Mouse (Mus musculus) cerebellum, adult 2 months (tissue): ENCODE measurements around the gene Traip. TPM values are rescaled to one million over a fixed set of nuclear protein-coding genes. Genes with fewer than 3 reads are reported as not detected.

Source experiments
- DNase-seq, 2 experiments: peaks; one replicate each; pipeline ENCODE4 v3.0.0; 2021
- H3K27ac ChIP-seq: fragments of 200-500 bp; 2 replicates; pipeline ENCODE4 v1.5.1; 2012; ENCODE audit warnings: low read length, control low read depth, inconsistent platforms; ENCODE audit not compliant: insufficient read depth
- H3K27me3 ChIP-seq: fragments of 200-500 bp; 2 replicates; pipeline ENCODE4 v1.6.1; 2012; ENCODE audit warnings: inconsistent platforms, mild to moderate bottlenecking, low read length, moderate library complexity; ENCODE audit not compliant: control insufficient read depth, insufficient read depth
- H3K4me1 ChIP-seq: fragments of 200-500 bp; 2 replicates; pipeline ENCODE4 v1.6.1; 2011; ENCODE audit warnings: low read length; ENCODE audit not compliant: control insufficient read depth, insufficient read depth
- H3K4me3 ChIP-seq: fragments of 200-500 bp; replicated peaks from 2 replicates; pipeline ENCODE3; 2011; ENCODE audit warnings: mild to moderate bottlenecking, low read depth, low read length, control low read depth; ENCODE audit not compliant: insufficient read depth
- CTCF ChIP-seq: fragments of 200-500 bp; IDR thresholded peaks from 2 replicates; pipeline ENCODE4 v1.5.1; 2011; ENCODE audit warnings: low read depth, mild to moderate bottlenecking, control low read depth, low read length, moderate library complexity, borderline replicate concordance; ENCODE audit not compliant: insufficient read depth
- POLR2A ChIP-seq: fragments of 200-500 bp; IDR thresholded peaks from 2 replicates; pipeline ENCODE4 v1.6.1; 2011; ENCODE audit warnings: low read length, control low read depth, borderline replicate concordance; ENCODE audit not compliant: insufficient read depth
- WGBS: fragments of 180-500 bp; shearing (Covaris S2); methylation state at CpG from one replicate; pipeline ENCODE4 v1.1.7; 2018; 5-methylcytosine and 5-hydroxymethylcytosine counted together
- polyA plus RNA-seq: library from polyadenylated mRNA; depleted of rRNA; stranded (reverse); fragments of >200 nt; gene quantifications from 2 replicates; pipeline ENCODE4 v1.2.3, GENCODE M21; 2012

The Traip gene
- polyA plus RNA-seq, 1 experiment = 1.5 TPM

- Histone ChIP-seq H3K27ac (no peak overlapping the region), H3K4me3 (no peak overlapping the region), H3K4me1 (no peaks in the 10 kb centered on the region), H3K27me3 (no peaks in the 10 kb centered on the region)
- TF ChIP-seq CTCF (no peak), POLR2A (no peak)
- 43% methylated on average over 18 of the region's 18 CpGs for WGBS
- DNase-seq = no peak
Observed at GRCm38 (mm10) chr9:107908410-107909158, 41.4 kb upstream of the Traip start.

DNA sequence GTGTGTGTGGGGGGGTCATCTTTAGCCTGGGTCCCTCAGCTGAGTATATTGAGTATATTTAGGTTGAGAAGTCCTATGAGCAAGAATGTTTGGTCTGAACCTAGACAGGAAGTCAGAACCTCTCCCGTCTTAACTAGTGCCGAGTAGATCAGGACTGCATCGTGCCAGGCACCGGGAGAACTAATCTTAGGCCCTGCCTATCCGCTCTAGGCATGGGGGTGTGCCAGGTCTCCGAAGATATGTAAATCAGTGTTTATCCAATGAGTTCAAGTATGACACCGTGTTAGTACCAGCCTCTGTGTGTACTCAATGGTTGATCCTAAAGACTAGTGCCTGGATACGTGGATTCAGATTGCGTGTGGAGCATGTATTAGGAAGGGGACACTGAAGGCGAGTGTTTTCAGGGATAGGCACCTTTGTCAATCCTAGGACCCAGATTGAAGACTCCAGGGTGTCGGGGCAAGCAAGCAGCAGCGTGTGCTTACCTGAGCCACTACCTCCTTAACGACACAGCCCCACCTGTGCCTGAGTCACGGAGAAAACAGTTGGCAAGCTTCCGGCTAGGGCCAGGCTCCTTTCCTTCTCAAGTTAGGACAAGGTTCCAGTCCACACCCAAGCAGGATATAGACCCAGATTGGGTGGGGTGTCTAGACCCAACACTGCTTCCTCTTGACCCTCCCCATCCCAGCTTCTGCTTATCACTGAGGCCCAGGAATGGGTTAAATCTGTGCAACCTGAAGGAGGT is 39.7 kb upstream of the Traip start:
- Histone ChIP-seq H3K4me1 (no peaks in the 10 kb centered on the region), H3K27ac (no peak overlapping the region), H3K4me3 (no peak overlapping the region), H3K27me3 (no peaks in the 10 kb centered on the region)
- TF ChIP-seq POLR2A (no peak), CTCF (no peak)
- 92% methylated on average over 15 of the region's 15 CpGs for WGBS
- no peak for DNase-seq

DNA sequence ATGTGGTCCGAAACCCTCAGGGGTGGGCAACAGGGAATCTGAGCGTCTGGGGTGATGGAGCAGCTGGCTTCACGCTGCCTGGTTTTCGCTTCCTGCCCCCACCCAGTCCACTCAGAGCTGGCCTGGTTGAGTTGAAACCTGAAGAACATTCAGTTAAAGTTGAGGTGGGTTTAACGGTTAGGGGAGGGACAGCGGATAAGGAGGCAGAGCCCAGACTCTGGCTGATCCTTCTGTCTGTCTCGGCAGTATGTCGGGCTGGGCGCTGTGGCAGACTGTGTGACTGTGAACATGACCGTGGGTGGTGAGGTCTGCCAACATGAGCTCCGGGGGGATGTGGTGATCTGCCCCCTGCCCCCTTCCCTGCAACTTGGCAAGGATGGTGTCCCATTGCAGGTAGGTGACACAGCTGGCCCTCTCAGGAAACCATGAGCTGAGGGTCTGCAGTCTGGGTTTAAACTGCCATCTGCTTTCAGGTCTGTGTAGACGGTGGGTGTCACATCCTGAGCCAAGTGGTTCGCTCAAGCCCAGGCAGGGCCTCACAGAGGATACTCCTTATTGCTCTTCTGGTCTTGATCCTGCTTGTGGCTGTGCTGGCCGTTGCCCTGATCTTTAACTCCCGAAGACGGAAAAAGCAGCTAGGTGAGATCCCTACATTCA is 35.0 kb upstream of the Traip start:
- TF ChIP-seq POLR2A = no peak
- TF ChIP-seq CTCF = no peak
- Histone ChIP-seq H3K4me3 (no peak overlapping the region), H3K4me1 (no peaks in the 10 kb centered on the region), H3K27ac (no peak overlapping the region), H3K27me3 (no peaks in the 10 kb centered on the region)
- no peak for DNase-seq
- WGBS = 26% methylated on average over 16 of the region's 16 CpGs

GRCm38 (mm10) chr9:107917895-107918608 is 31.9 kb upstream of the Traip start:
- WGBS = 19% methylated on average over 13 of the region's 13 CpGs
- Histone ChIP-seq H3K27ac (no peak overlapping the region), H3K4me1 (no peaks in the 10 kb centered on the region), H3K27me3 (no peaks in the 10 kb centered on the region), H3K4me3 (no peak overlapping the region)
- TF ChIP-seq POLR2A = no peak
- no peak for TF ChIP-seq CTCF
- DNase-seq = no peak

- Histone ChIP-seq H3K27ac (no peak overlapping the region), H3K4me1 (no peaks in the 10 kb centered on the region), H3K27me3 (no peaks in the 10 kb centered on the region), H3K4me3 (no peak overlapping the region)
- DNase-seq = no peak
- TF ChIP-seq CTCF (no peak), POLR2A (no peak)
- 79% methylated on average over 6 of the region's 6 CpGs for WGBS
Observed at GRCm38 (mm10) chr9:107918884-107919283, 31.1 kb upstream of the Traip start.

GRCm38 (mm10) chr9:107919441-107919840 is 30.5 kb upstream of the Traip start:
- no peaks in the 10 kb centered on the region for H3K4me1 ChIP-seq
- no peaks in the 10 kb centered on the region for H3K27me3 ChIP-seq
- TF ChIP-seq POLR2A = no peak
- TF ChIP-seq CTCF = no peak
- WGBS = 87% methylated on average over 5 of the region's 5 CpGs
- no peak overlapping the region for H3K4me3 ChIP-seq
- no peak for DNase-seq
- no peak overlapping the region for H3K27ac ChIP-seq

GRCm38 (mm10) chr9:107923021-107923420 is 26.9 kb upstream of the Traip start:
- no peak overlapping the region for H3K4me3 ChIP-seq
- no peaks in the 10 kb centered on the region for H3K4me1 ChIP-seq
- H3K27me3 ChIP-seq = no peaks in the 10 kb centered on the region
- no peak for TF ChIP-seq POLR2A
- TF ChIP-seq CTCF = peak; percentile 41; the same call in 1 of the 2 replicates
- H3K27ac ChIP-seq = no peak overlapping the region
- WGBS = 32% methylated on average over 7 of the region's 7 CpGs
- no peak for DNase-seq
